Mouse (Mus musculus) embryonic facial prominence, embryonic 10.5 days (tissue): ENCODE measurements around the gene Tulp2. TPM values are rescaled to one million over a fixed set of nuclear protein-coding genes. Genes with fewer than 3 reads are reported as not detected.
A peak's percentile ranks its signal among the peaks of the same experiment; 100 is the strongest.
"Not testable (repeated sequence)": the region's sequence is repeated elsewhere in the genome, so short reads cannot be mapped to it uniquely, and the experiment has no call there.

Experiments used
- DNase-seq: peaks from one replicate; pipeline ENCODE4 v3.0.0-alpha.2; 2017; ENCODE audit warnings: low spot score
- H3K27ac ChIP-seq: fragments of 300-500 bp; sonication (generic); replicated peaks from 2 replicates; pipeline ENCODE4 v1.5.1; 2016; ENCODE audit warnings: mild to moderate bottlenecking
- H3K27me3 ChIP-seq: fragments of 300-500 bp; sonication (generic); replicated peaks from 2 replicates; pipeline ENCODE4 v1.6.1; 2016; ENCODE audit warnings: low read depth, mild to moderate bottlenecking; ENCODE audit not compliant: poor library complexity, severe bottlenecking
- H3K36me3 ChIP-seq: fragments of 300-500 bp; sonication (generic); replicated peaks from 2 replicates; pipeline ENCODE4 v1.6.1; 2016; ENCODE audit warnings: mild to moderate bottlenecking, moderate library complexity
- H3K4me1 ChIP-seq: fragments of 300-500 bp; sonication (generic); 2 replicates; pipeline ENCODE4 v1.6.1; 2016
- H3K4me3 ChIP-seq: fragments of 300-500 bp; sonication (generic); 2 replicates; pipeline ENCODE4 v1.5.1; 2016; ENCODE audit warnings: mild to moderate bottlenecking, moderate library complexity
- H3K9me3 ChIP-seq: fragments of 300-500 bp; sonication (generic); 2 replicates; pipeline ENCODE4 v1.6.1; 2016; ENCODE audit warnings: mild to moderate bottlenecking
- WGBS: fragments of 180-500 bp; shearing (Covaris S2); methylation state at CpG from one replicate; pipeline ENCODE4 v1.1.7; 2016; 5-methylcytosine and 5-hydroxymethylcytosine counted together
- polyA plus RNA-seq: library from polyadenylated mRNA; unstranded; fragments of >200 nt; fragmentation: Nextera tagmentation; extraction: Ambion mirVana; gene quantifications from 2 replicates; pipeline ENCODE4 v1.2.1, GENCODE M21; 2016

Gene Tulp2
- polyA plus RNA-seq, 1 experiment from 2014 or later: 1.4 TPM

- peaks cover 9% of the 10 kb centered on the region for H3K4me1 ChIP-seq
- peak; percentile 84 for DNase-seq
- WGBS: 52% methylated on average over 23 of the region's 23 CpGs
- no peak overlapping the region for H3K4me3 ChIP-seq
- no peaks in the 10 kb centered on the region for H3K9me3 ChIP-seq
- H3K27ac ChIP-seq: no peak overlapping the region
- H3K36me3 ChIP-seq: peaks cover 77% of the 10 kb centered on the region
- no peaks in the 10 kb centered on the region for H3K27me3 ChIP-seq
Observed at GRCm38 (mm10) chr7:45451344-45451982, 30.2 kb upstream of the Tulp2 start.

GRCm38 (mm10) chr7:45454971-45455370 lies 26.7 kb upstream of the Tulp2 start:
- peaks cover 81% of the 10 kb centered on the region for H3K36me3 ChIP-seq
- H3K27ac ChIP-seq: no peak overlapping the region; the same call in 1 of the 2 replicates
- DNase-seq: no peak
- H3K4me1 ChIP-seq: peaks cover 23% of the 10 kb centered on the region
- no peak overlapping the region for H3K4me3 ChIP-seq
- 87% methylated on average over 15 of the region's 15 CpGs for WGBS
- H3K9me3 ChIP-seq: no peaks in the 10 kb centered on the region
- no peaks in the 10 kb centered on the region for H3K27me3 ChIP-seq

- peaks cover 35% of the 10 kb centered on the region for H3K4me1 ChIP-seq
- WGBS: 78% methylated on average over 13 of the region's 13 CpGs
- H3K36me3 ChIP-seq: peaks cover 82% of the 10 kb centered on the region
- H3K9me3 ChIP-seq: no peaks in the 10 kb centered on the region
- H3K4me3 ChIP-seq: 0 out of 2 replicates have a peak overlapping the region, but pooled peaks have one; percentile 16
- H3K27me3 ChIP-seq: no peaks in the 10 kb centered on the region
- no peak overlapping the region for H3K27ac ChIP-seq
- DNase-seq: no peak
Observed at GRCm38 (mm10) chr7:45455932-45456696, 25.6 kb upstream of the Tulp2 start.

GRCm38 (mm10) chr7:45456721-45457203 lies 24.9 kb upstream of the Tulp2 start:
- no peaks in the 10 kb centered on the region for H3K27me3 ChIP-seq
- peak overlapping the region; percentile 88 for H3K4me3 ChIP-seq
- DNase-seq: no peak
- 0 out of 2 replicates have a peak overlapping the region, but pooled peaks have one; percentile 24 for H3K27ac ChIP-seq
- H3K36me3 ChIP-seq: peaks cover 84% of the 10 kb centered on the region
- peaks cover 41% of the 10 kb centered on the region for H3K4me1 ChIP-seq
- WGBS: 61% methylated on average over 9 of the region's 9 CpGs
- H3K9me3 ChIP-seq: no peaks in the 10 kb centered on the region

- DNase-seq: no peak
- peak overlapping the region; percentile 24; the same call in 1 of the 2 replicates for H3K27ac ChIP-seq
Observed at GRCm38 (mm10) chr7:45457204-45458060, 24.2 kb upstream of the Tulp2 start.

GRCm38 (mm10) chr7:45458748-45459563 lies 22.7 kb upstream of the Tulp2 start:
- 1% methylated on average over 43 of the region's 43 CpGs for WGBS
- Histone ChIP-seq H3K36me3 (peaks cover 85% of the 10 kb centered on the region), H3K4me3 (peak overlapping the region; percentile 88), H3K9me3 (no peaks in the 10 kb centered on the region), H3K4me1 (peaks cover 43% of the 10 kb centered on the region), H3K27ac (peak overlapping the region; percentile 96), H3K27me3 (no peaks in the 10 kb centered on the region)
- DNase-seq: peak; percentile 91

More at GRCm38 (mm10) chr7:45457204-45458060, 24.2 kb upstream of the Tulp2 start:
- peaks cover 84% of the 10 kb centered on the region for H3K36me3 ChIP-seq
- peak overlapping the region; percentile 88 for H3K4me3 ChIP-seq
- peaks cover 43% of the 10 kb centered on the region for H3K4me1 ChIP-seq
- 73% methylated on average over 10 of the region's 10 CpGs for WGBS
- H3K9me3 ChIP-seq: no peaks in the 10 kb centered on the region
- H3K27me3 ChIP-seq: no peaks in the 10 kb centered on the region

GRCm38 (mm10) chr7:45459564-45460140 lies 22.0 kb upstream of the Tulp2 start, which contains the start of gene Ftl1:
Gene Ftl1 (minus strand): TSS chr7:45459884.
- Histone ChIP-seq H3K4me3 (peak within 1 kb of the TSS; percentile 88), H3K4me1 (peaks cover 43% of the 10 kb centered on the region), H3K36me3 (peaks cover 85% of the 10 kb centered on the region), H3K27ac (peak within 1 kb of the TSS; percentile 96)
- DNase-seq: peak; percentile 98
- H3K9me3 ChIP-seq, H3K27me3 ChIP-seq: not testable (repeated sequence)
- WGBS: under 1% methylated on average over 37 of the region's 37 CpGs

- peak overlapping the region; percentile 96 for H3K27ac ChIP-seq
- H3K4me3 ChIP-seq: peak overlapping the region; percentile 88
- H3K4me1 ChIP-seq: peaks cover 47% of the 10 kb centered on the region
- H3K9me3 ChIP-seq: no peaks in the 10 kb centered on the region
- peaks cover 85% of the 10 kb centered on the region for H3K36me3 ChIP-seq
- no peaks in the 10 kb centered on the region for H3K27me3 ChIP-seq
- DNase-seq: no peak
- WGBS: 76% methylated on average over 7 of the region's 7 CpGs
Observed at GRCm38 (mm10) chr7:45460377-45460776, 21.3 kb upstream of the Tulp2 start.

GRCm38 (mm10) chr7:45460860-45461314 lies 20.8 kb upstream of the Tulp2 start:
- H3K4me1 ChIP-seq: peaks cover 52% of the 10 kb centered on the region
- H3K36me3 ChIP-seq: peaks cover 84% of the 10 kb centered on the region

GRCm38 (mm10) chr7:45461326-45461725 lies 20.4 kb upstream of the Tulp2 start:
- Histone ChIP-seq H3K9me3 (no peaks in the 10 kb centered on the region), H3K36me3 (peaks cover 79% of the 10 kb centered on the region), H3K4me1 (peaks cover 57% of the 10 kb centered on the region), H3K27ac (peak overlapping the region; percentile 96), H3K4me3 (peak overlapping the region; percentile 88), H3K27me3 (no peaks in the 10 kb centered on the region)
- DNase-seq: peak; percentile 46
- 50% methylated on average over 5 of the region's 5 CpGs for WGBS

More at GRCm38 (mm10) chr7:45460860-45461314, 20.8 kb upstream of the Tulp2 start:
- WGBS: 33% methylated on average over 13 of the region's 13 CpGs
- peak overlapping the region; percentile 88 for H3K4me3 ChIP-seq
- DNase-seq: peak; percentile 65
- H3K27me3 ChIP-seq: no peaks in the 10 kb centered on the region
- peak overlapping the region; percentile 96 for H3K27ac ChIP-seq
- H3K9me3 ChIP-seq: no peaks in the 10 kb centered on the region

- WGBS: 92% methylated on average over 4 of the region's 4 CpGs
- H3K9me3 ChIP-seq: no peaks in the 10 kb centered on the region
- peaks cover 75% of the 10 kb centered on the region for H3K36me3 ChIP-seq
- H3K27ac ChIP-seq: peak overlapping the region; percentile 96
- H3K27me3 ChIP-seq: no peaks in the 10 kb centered on the region
- peaks cover 54% of the 10 kb centered on the region for H3K4me1 ChIP-seq
- no peak for DNase-seq
- H3K4me3 ChIP-seq: no peak overlapping the region
Observed at GRCm38 (mm10) chr7:45461781-45462180, 19.9 kb upstream of the Tulp2 start.
